Mouse (Mus musculus) heart, postnatal 0 days (tissue): ENCODE measurements around the gene Tlx2. TPM values are rescaled to one million over a fixed set of nuclear protein-coding genes. Genes with fewer than 3 reads are reported as not detected.

Experiments used
- ATAC-seq: fragments of 200-750 bp; cut with Nextera tagmentation; 2 replicates; pipeline ENCODE4 v1.8.0; 2017; ENCODE audit warnings: low read depth, moderate number of reproducible peaks, moderate library complexity; ENCODE audit not compliant: insufficient read depth
- DNase-seq: peaks from one replicate; pipeline ENCODE4 v3.0.0-alpha.2; 2016; ENCODE audit warnings: low spot score
- H3K27ac ChIP-seq: fragments of 300-500 bp; sonication (generic); 2 replicates; pipeline ENCODE4 v1.5.1; 2014; ENCODE audit warnings: low read depth, mild to moderate bottlenecking
- H3K27me3 ChIP-seq: fragments of 300-500 bp; sonication (generic); 2 replicates; pipeline ENCODE4 v1.6.1; 2014; ENCODE audit warnings: low read length, mixed read lengths; ENCODE audit not compliant: control insufficient read depth, insufficient read depth
- H3K36me3 ChIP-seq: fragments of 300-500 bp; sonication (generic); replicated peaks from 2 replicates; pipeline ENCODE4 v1.6.1; 2014; ENCODE audit warnings: low read length, mixed read lengths; ENCODE audit not compliant: control insufficient read depth, insufficient read depth
- H3K4me1 ChIP-seq: fragments of 300-500 bp; sonication (generic); 2 replicates; pipeline ENCODE4 v1.6.1; 2014; ENCODE audit warnings: antibody characterized with exemption; ENCODE audit not compliant: control insufficient read depth, insufficient read depth
- H3K4me2 ChIP-seq: fragments of 300-500 bp; sonication (generic); 2 replicates; pipeline ENCODE4 v1.6.1; 2014; ENCODE audit warnings: low read depth, mild to moderate bottlenecking, low read length, moderate library complexity
- H3K4me3 ChIP-seq: fragments of 300-500 bp; sonication (generic); 2 replicates; pipeline ENCODE4 v1.5.1; 2014; ENCODE audit warnings: low read depth, low read length
- H3K9ac ChIP-seq: fragments of 300-500 bp; sonication (generic); replicated peaks from 2 replicates; pipeline ENCODE4 v1.6.1; 2014; ENCODE audit warnings: low read depth, low read length, mixed read lengths
- H3K9me3 ChIP-seq: fragments of 300-500 bp; sonication (generic); replicated peaks from 2 replicates; pipeline ENCODE4 v1.6.1; 2016; ENCODE audit warnings: low read length; ENCODE audit not compliant: control insufficient read depth
- CTCF ChIP-seq: IDR thresholded peaks from 2 replicates; pipeline ENCODE4 v1.5.1; 2016; ENCODE audit warnings: antibody characterized with exemption, control low read depth, low read depth
- EP300 ChIP-seq: IDR thresholded peaks from 2 replicates; pipeline ENCODE4 v1.6.1; 2016; ENCODE audit warnings: antibody characterized with exemption, low read depth
- WGBS: fragments of 180-500 bp; shearing (Covaris S2); extraction: QIAGEN DNeasy Blood & Tissue Kit; methylation state at CpG from one replicate; pipeline ENCODE4 v1.1.7; 2014; 5-methylcytosine and 5-hydroxymethylcytosine counted together
- polyA plus RNA-seq: library from polyadenylated mRNA; unstranded; fragments of >200 nt; fragmentation: Nextera tagmentation; extraction: Ambion mirVana; gene quantifications from 2 replicates; pipeline ENCODE4 v1.2.1, GENCODE M21; 2015
- total RNA-seq: library from RNA; depleted of rRNA; stranded (reverse); fragments of >200 nt; gene quantifications from 2 replicates; pipeline ENCODE4 v1.2.3, GENCODE M21; 2014; ENCODE audit warnings: low replicate concordance

The Tlx2 gene
- total and polyA plus RNA-seq, 2 experiments from 2014 or later, result not detected

DNA sequence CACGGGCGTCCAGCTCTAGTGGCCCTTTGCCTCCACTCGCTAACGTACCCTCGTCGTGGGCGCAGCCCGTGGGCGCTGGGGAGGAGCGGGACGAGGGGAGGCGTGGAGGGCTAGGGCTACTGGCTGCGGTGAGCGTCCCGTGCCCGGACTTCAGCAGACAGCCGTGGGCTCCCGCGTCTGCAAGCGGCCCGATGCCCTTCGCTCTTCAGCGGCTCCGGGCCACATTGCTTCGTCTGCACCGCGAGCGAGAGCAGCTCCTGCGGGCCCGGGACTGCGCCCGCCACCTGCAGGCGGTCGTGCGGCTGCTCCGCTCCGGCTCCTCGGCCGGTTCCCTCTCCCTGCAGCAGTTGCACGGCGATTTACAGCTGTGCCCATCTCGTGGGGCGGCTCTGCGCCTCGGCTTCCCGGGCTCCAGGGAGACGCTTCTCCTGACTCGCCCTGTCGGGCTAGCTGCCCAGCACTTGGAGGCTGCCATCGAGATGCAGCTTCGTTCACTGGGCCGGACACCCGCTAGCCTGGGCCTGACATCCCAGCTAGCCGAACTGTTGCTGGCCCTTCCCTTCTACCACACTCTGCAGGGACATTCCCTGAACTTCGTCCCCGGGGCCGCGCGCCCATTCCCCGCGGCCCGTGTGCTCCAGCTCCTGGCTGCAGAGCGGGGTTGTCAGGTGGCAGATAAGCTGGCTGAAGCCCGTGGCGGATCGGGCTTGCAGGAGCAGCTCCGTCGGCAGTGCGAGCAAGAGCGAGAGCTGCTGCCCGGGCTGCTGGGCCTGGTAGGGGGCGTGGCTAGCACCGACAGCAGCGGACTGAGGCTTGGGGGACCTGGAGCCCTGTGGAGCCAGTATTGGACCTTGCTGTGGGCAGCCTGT lies 31.8 kb upstream of the Tlx2 start:
- WGBS, result under 1% methylated on average over 60 of the region's 74 CpGs
- H3K27me3 ChIP-seq, result no peaks in the 10 kb centered on the region
- TF ChIP-seq CTCF (peak; percentile 56), EP300 (no peak)
- H3K9me3 ChIP-seq, result no peaks in the 10 kb centered on the region
- peak; percentile 55 for DNase-seq
- peak overlapping the region; percentile 75 for H3K9ac ChIP-seq
- H3K4me2 ChIP-seq, result peak overlapping the region; percentile 97
- ATAC-seq, result peak; percentile 84
- peak overlapping the region; percentile 72 for H3K4me3 ChIP-seq
- peak overlapping the region; percentile 85 for H3K27ac ChIP-seq
- 0 out of 2 replicates have a peak, but pooled peaks cover 10% of the 10 kb centered on the region for H3K4me1 ChIP-seq
- peaks cover 8% of the 10 kb centered on the region for H3K36me3 ChIP-seq

DNA sequence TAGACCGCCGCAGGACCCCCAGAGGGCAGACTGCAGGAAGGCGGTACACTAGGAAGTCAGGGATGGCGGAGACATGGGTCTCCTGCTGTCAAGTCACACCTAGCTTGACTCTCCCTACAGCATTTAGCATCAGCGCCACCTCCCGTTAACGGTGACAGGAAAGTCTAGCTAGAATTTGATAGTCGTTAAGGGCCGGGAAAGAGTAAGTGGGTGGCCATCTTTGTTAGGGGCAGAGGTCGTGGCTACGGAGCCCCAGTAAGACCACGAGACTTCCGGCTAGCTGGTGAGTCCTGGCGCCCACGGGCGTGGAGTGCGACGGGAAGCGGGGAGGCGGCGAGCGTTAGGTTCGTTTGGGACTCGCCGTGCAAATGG lies 31.2 kb upstream of the Tlx2 start, which contains the start of the genes Ccdc142 and Gm42688:
Ccdc142 (plus strand) TSS at position 286 of the 372 bp plus-strand sequence.
Gm42688 (plus strand) TSS at position 302 of the 372 bp plus-strand sequence.
- no peaks in the 10 kb centered on the region for H3K27me3 ChIP-seq
- DNase-seq (peak; percentile 91), ATAC-seq (peak; percentile 87)
- H3K27ac ChIP-seq, result peak within 1 kb of the TSS; percentile 85
- peak within 1 kb of the TSS; percentile 72 for H3K4me3 ChIP-seq
- no peaks in the 10 kb centered on the region for H3K9me3 ChIP-seq
- H3K4me1 ChIP-seq, result 0 out of 2 replicates have a peak, but pooled peaks cover 10% of the 10 kb centered on the region
- H3K9ac ChIP-seq, result peak within 1 kb of the TSS; percentile 75
- peak within 1 kb of the TSS; percentile 97 for H3K4me2 ChIP-seq
- under 1% methylated on average over 25 of the region's 25 CpGs for WGBS
- H3K36me3 ChIP-seq, result peaks cover 8% of the 10 kb centered on the region
- TF ChIP-seq EP300, result no peak
- TF ChIP-seq CTCF, result peak; percentile 67

DNA sequence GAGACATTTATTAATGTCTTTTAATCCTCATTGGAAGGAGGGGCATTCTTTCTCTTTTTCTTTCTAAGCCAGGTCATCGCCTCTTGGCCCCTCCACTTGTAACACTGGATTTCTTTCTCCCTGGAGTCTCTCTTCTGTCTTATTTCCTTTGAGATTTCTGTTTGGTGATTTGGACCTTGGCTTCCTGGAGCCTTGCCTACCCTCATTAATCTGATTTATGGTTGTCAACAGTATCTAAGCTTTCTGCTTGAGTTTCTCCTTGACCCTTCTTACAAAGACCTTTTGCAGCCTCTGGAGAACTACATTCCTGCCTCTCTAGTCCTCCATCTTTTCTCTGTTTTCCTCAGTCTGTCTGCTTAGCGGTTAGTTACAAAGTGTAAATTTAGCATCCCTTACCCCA lies 28.3 kb upstream of the Tlx2 start:
- Histone ChIP-seq H3K9ac (no peak overlapping the region), H3K4me3 (no peak overlapping the region), H3K4me2 (no peak overlapping the region), H3K4me1 (0 out of 2 replicates have a peak, but pooled peaks cover 10% of the 10 kb centered on the region), H3K27me3 (peaks cover 4% of the 10 kb centered on the region; the same call in 1 of the 2 replicates), H3K27ac (no peak overlapping the region), H3K36me3 (no peaks in the 10 kb centered on the region), H3K9me3 (no peaks in the 10 kb centered on the region)
- no peak for DNase-seq
- 65% methylated on average over 2 of the region's 2 CpGs for WGBS
- TF ChIP-seq EP300 (no peak), CTCF (no peak)
- no peak for ATAC-seq

DNA sequence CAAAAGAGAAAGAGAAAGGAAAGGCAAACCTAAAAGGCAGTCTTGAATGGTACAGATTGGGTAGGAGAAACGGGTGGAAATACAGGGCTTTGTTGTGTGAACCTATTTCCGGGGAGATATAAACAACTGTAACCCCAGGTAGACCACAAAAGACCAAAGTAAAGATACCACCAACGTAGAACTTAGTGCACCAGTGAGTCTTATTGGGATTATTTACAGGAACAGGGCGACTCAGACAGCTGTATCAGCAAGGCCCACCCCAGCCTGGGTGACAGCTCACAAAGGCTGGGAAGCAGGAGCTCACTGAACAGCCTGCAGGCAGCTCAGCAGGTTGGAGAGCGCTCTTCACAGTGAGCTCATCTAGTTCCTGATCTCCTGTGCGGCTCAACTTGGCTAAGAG lies 25.9 kb upstream of the Tlx2 start:
- no peak overlapping the region for H3K27ac ChIP-seq
- H3K4me3 ChIP-seq, result no peak overlapping the region
- DNase-seq, result no peak
- H3K4me1 ChIP-seq, result no peaks in the 10 kb centered on the region
- peaks cover 4% of the 10 kb centered on the region; the same call in 1 of the 2 replicates for H3K27me3 ChIP-seq
- H3K9me3 ChIP-seq, result no peaks in the 10 kb centered on the region
- 41% methylated on average over 6 of the region's 6 CpGs for WGBS
- ATAC-seq, result no peak
- H3K9ac ChIP-seq, result no peak overlapping the region
- no peaks in the 10 kb centered on the region for H3K36me3 ChIP-seq
- TF ChIP-seq CTCF, result no peak
- TF ChIP-seq EP300, result no peak
- H3K4me2 ChIP-seq, result no peak overlapping the region

DNA sequence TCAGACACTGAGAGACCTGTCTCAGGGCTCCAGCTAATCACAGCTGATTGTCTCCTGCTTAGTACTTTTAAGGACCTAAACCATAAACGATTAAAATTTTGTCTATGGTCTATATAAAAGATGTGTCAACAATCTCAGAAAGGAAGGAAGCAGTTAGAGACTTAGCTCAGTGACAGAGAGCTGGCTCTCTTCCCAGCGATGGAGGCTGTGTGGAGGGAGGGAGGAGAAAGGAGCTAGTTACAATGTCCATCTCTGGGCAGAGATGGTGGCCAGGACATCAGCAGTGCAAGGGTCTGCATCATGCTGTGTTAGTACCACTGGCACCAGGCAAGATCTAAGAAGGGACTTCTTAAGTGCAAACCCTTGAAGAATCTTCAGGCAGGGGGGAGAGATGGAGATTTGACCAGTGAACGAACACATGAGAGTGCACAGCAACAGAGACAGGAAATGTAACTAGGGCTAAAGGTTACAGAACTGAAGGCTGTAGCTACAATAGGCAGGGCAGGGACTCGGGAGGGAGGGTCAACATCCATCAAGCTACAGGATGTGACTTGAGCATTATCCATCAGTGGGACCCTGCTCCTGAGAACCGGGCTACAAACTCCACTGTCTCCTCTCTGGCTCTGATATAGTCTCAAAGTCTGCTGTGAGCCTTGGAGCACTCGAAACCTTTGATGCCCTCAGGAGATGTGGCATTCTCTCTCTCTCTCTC lies 22.5 kb upstream of the Tlx2 start:
- 0 out of 2 replicates have a peak, but pooled peaks cover 5% of the 10 kb centered on the region for H3K4me1 ChIP-seq
- no peaks in the 10 kb centered on the region for H3K9me3 ChIP-seq
- no peak overlapping the region for H3K4me3 ChIP-seq
- ATAC-seq (peak; percentile 61; the same call in 1 of the 2 replicates), DNase-seq (no peak)
- TF ChIP-seq EP300, result no peak
- TF ChIP-seq CTCF, result no peak
- H3K27me3 ChIP-seq, result peaks cover 23% of the 10 kb centered on the region
- H3K4me2 ChIP-seq, result no peak overlapping the region
- H3K36me3 ChIP-seq, result no peaks in the 10 kb centered on the region
- H3K27ac ChIP-seq, result peak overlapping the region; percentile 39
- 30% methylated on average over 6 of the region's 6 CpGs for WGBS
- H3K9ac ChIP-seq, result no peak overlapping the region
